Mouse (Mus musculus) CH12.LX (cell line): ENCODE measurements at regions not wholly inside any gene's neighbourhood (a gene's known extent, or its start where the extent isn't known, plus 50 kb on each side); places are given as distances from the start of the nearest gene placed in this dataset.

Experiments used
- DNase-seq: peaks from one replicate; pipeline ENCODE4 v3.0.0-alpha.2; 2013; ENCODE audit errors: extremely low read depth
- H3K27ac ChIP-seq: 2 replicates; pipeline ENCODE4 v1.5.1; 2012; ENCODE audit warnings: low read depth, mild to moderate bottlenecking, control low read depth, moderate library complexity; ENCODE audit not compliant: insufficient read depth
- H3K27me3 ChIP-seq: replicated peaks from 2 replicates; pipeline ENCODE3; 2012; ENCODE audit warnings: inconsistent platforms
- H3K36me3 ChIP-seq, 2 experiments: replicated peaks in 1 of 2; 2 replicates each; pipeline versions ENCODE3 to v1.6.1; 2012; ENCODE audit warnings: inconsistent platforms in 1 of 2, low read length in 1 of 2, mild to moderate bottlenecking in 1 of 2, mixed read lengths in 1 of 2, moderate library complexity in 1 of 2; ENCODE audit not compliant: control insufficient read depth in 1 of 2, insufficient read depth in 1 of 2
- H3K4me1 ChIP-seq, 2 experiments: 2 replicates each; pipeline ENCODE4 v1.6.1; 2012; ENCODE audit warnings: inconsistent platforms in 1 of 2, moderate library complexity in 1 of 2; ENCODE audit not compliant: insufficient read depth in 2 of 2, control insufficient read depth in 1 of 2
- H3K4me2 ChIP-seq: 2 replicates; pipeline ENCODE4 v1.6.1; 2012; ENCODE audit warnings: low read depth, mild to moderate bottlenecking, control low read depth; ENCODE audit not compliant: poor library complexity, insufficient read depth, severe bottlenecking
- H3K4me3 ChIP-seq, 3 experiments: fragments of 150-350 bp in 1 of 3; sonication (generic) in 1 of 3; replicated peaks in 1 of 3; 2 replicates each; pipeline versions ENCODE3 to v1.5.1; 2011 to 2012; ENCODE audit warnings: low read depth in 2 of 3, low read length in 2 of 3, mild to moderate bottlenecking in 2 of 3, moderate library complexity in 2 of 3, control low read depth in 1 of 3, improper control_type of control experiment in 1 of 3, inconsistent platforms in 1 of 3, mixed read lengths in 1 of 3; ENCODE audit not compliant: poor library complexity in 1 of 3
- H3K79me2 ChIP-seq: replicated peaks from 2 replicates; pipeline ENCODE4 v1.6.1; 2012; ENCODE audit warnings: mild to moderate bottlenecking, moderate library complexity; ENCODE audit not compliant: control insufficient read depth, poor library complexity, insufficient read depth, severe bottlenecking; ENCODE audit errors: extremely low read depth
- H3K9ac ChIP-seq: 2 replicates; pipeline ENCODE4 v1.6.1; 2012; ENCODE audit warnings: low read depth, mild to moderate bottlenecking, control low read depth, moderate library complexity; ENCODE audit not compliant: insufficient read depth
- H3K9me3 ChIP-seq: replicated peaks from 2 replicates; pipeline ENCODE3; 2012; ENCODE audit warnings: low read length, inconsistent platforms, mixed read lengths
- BHLHE40 ChIP-seq: IDR thresholded peaks from 2 replicates; pipeline ENCODE4 v1.6.1; 2011; ENCODE audit warnings: mild to moderate bottlenecking, low read depth, low read length, improper control_type of control experiment
- CHD1 ChIP-seq: IDR thresholded peaks from 2 replicates; pipeline ENCODE4 v1.6.1; 2012; ENCODE audit warnings: low read depth, low read length, improper control_type of control experiment, inconsistent platforms
- CHD2 ChIP-seq: IDR thresholded peaks from 2 replicates; pipeline ENCODE4 v1.6.1; 2011; ENCODE audit warnings: low read length, improper control_type of control experiment
- CTCF ChIP-seq, 2 experiments: IDR thresholded peaks in 1 of 2; conservative IDR thresholded peaks in 1 of 2; 2 replicates each; pipeline ENCODE4 v1.5.1; 2011 to 2012; ENCODE audit warnings: low read depth in 2 of 2, low read length in 2 of 2, improper control_type of control experiment in 1 of 2, inconsistent platforms in 1 of 2, mild to moderate bottlenecking in 1 of 2, moderate library complexity in 1 of 2
- E2F4 ChIP-seq: IDR thresholded peaks from 2 replicates; pipeline ENCODE4 v1.6.1; 2011; ENCODE audit warnings: low read depth, low read length, improper control_type of control experiment; ENCODE audit not compliant: insufficient replicate concordance
- ELF1 ChIP-seq: IDR thresholded peaks from 2 replicates; pipeline ENCODE4 v1.6.1; 2014; ENCODE audit warnings: low read depth, mild to moderate bottlenecking, inconsistent platforms, low read length, improper control_type of control experiment
- EP300 ChIP-seq: IDR thresholded peaks from 2 replicates; pipeline ENCODE4 v1.6.1; 2011; ENCODE audit warnings: low read length, improper control_type of control experiment
- ETS1 ChIP-seq: conservative IDR thresholded peaks from 2 replicates; pipeline ENCODE4 v1.6.1; 2012; ENCODE audit warnings: low read depth, mild to moderate bottlenecking, inconsistent platforms, low read length, improper control_type of control experiment, moderate library complexity
- GABPA ChIP-seq: IDR thresholded peaks from 2 replicates; pipeline ENCODE4 v1.6.1; 2012; ENCODE audit warnings: low read depth, low read length, improper control_type of control experiment, inconsistent platforms; ENCODE audit not compliant: insufficient replicate concordance
- HCFC1 ChIP-seq: IDR thresholded peaks from 2 replicates; pipeline ENCODE4 v1.6.1; 2012; ENCODE audit warnings: low read depth, mild to moderate bottlenecking, inconsistent platforms, low read length, improper control_type of control experiment
- IRF4 ChIP-seq: IDR thresholded peaks from 2 replicates; pipeline ENCODE4 v1.6.1; 2014; ENCODE audit warnings: low read depth, mild to moderate bottlenecking, inconsistent platforms, low read length, improper control_type of control experiment
- JUN ChIP-seq: IDR thresholded peaks from 2 replicates; pipeline ENCODE4 v1.6.1; 2011; ENCODE audit warnings: low read depth, mild to moderate bottlenecking, low read length, improper control_type of control experiment, moderate library complexity; ENCODE audit not compliant: insufficient read depth
- JUND ChIP-seq: conservative IDR thresholded peaks from 2 replicates; pipeline ENCODE4 v1.6.1; 2011; ENCODE audit warnings: low read depth, low read length, improper control_type of control experiment
- KAT2A ChIP-seq: IDR thresholded peaks from 2 replicates; pipeline ENCODE4 v1.6.1; 2012; ENCODE audit warnings: low read length, improper control_type of control experiment, inconsistent platforms; ENCODE audit not compliant: insufficient replicate concordance
- MAFK ChIP-seq: IDR thresholded peaks from 2 replicates; pipeline ENCODE4 v1.6.1; 2011; ENCODE audit warnings: low read length, improper control_type of control experiment; ENCODE audit not compliant: insufficient replicate concordance
- MAX ChIP-seq: IDR thresholded peaks from 2 replicates; pipeline ENCODE4 v1.6.1; 2011; ENCODE audit warnings: low read length, improper control_type of control experiment
- MAZ ChIP-seq: IDR thresholded peaks from 2 replicates; pipeline ENCODE4 v1.6.1; 2012; ENCODE audit warnings: low read depth, mild to moderate bottlenecking, inconsistent platforms, low read length, improper control_type of control experiment, moderate library complexity
- MEF2A ChIP-seq: IDR thresholded peaks from 2 replicates; pipeline ENCODE4 v1.6.1; 2014; ENCODE audit warnings: low read depth, mild to moderate bottlenecking, inconsistent platforms, low read length, improper control_type of control experiment, borderline replicate concordance
- MXI1 ChIP-seq: IDR thresholded peaks from 2 replicates; pipeline ENCODE4 v1.6.1; 2011; ENCODE audit warnings: mild to moderate bottlenecking, low read depth, low read length, improper control_type of control experiment
- MYC ChIP-seq: IDR thresholded peaks from 2 replicates; pipeline ENCODE4 v1.6.1; 2011; ENCODE audit warnings: low read depth, mild to moderate bottlenecking, improper control_type of control experiment, low read length
- NELFE ChIP-seq: IDR thresholded peaks from 2 replicates; pipeline ENCODE4 v1.6.1; 2011; ENCODE audit warnings: low read depth, low read length, improper control_type of control experiment
- NRF1 ChIP-seq: IDR thresholded peaks from 2 replicates; pipeline ENCODE4 v1.6.1; 2014; ENCODE audit warnings: low read depth, mild to moderate bottlenecking, inconsistent platforms, low read length, improper control_type of control experiment, moderate library complexity
- PAX5 ChIP-seq: IDR thresholded peaks from 2 replicates; pipeline ENCODE4 v1.6.1; 2012; ENCODE audit warnings: low read length, inconsistent platforms, mixed read lengths
- POLR2A ChIP-seq: IDR thresholded peaks from 2 replicates; pipeline ENCODE4 v1.6.1; 2011; ENCODE audit warnings: low read depth, mild to moderate bottlenecking, improper control_type of control experiment, low read length
- POLR2AphosphoS2 ChIP-seq: IDR thresholded peaks from 2 replicates; pipeline ENCODE4 v1.6.1; 2011; ENCODE audit warnings: low read depth, low read length, improper control_type of control experiment
- RAD21 ChIP-seq: IDR thresholded peaks from 2 replicates; pipeline ENCODE4 v1.6.1; 2011; ENCODE audit warnings: low read depth, mild to moderate bottlenecking, low read length, improper control_type of control experiment, moderate library complexity
- RCOR1 ChIP-seq: conservative IDR thresholded peaks from 2 replicates; pipeline ENCODE4 v1.6.1; 2012; ENCODE audit warnings: low read depth, mild to moderate bottlenecking, inconsistent platforms, low read length, improper control_type of control experiment
- SIN3A ChIP-seq: IDR thresholded peaks from 2 replicates; pipeline ENCODE4 v1.6.1; 2012; ENCODE audit warnings: low read length, improper control_type of control experiment, inconsistent platforms
- SMC3 ChIP-seq: IDR thresholded peaks from 2 replicates; pipeline ENCODE4 v1.6.1; 2011; ENCODE audit warnings: low read depth, low read length, improper control_type of control experiment
- TBP ChIP-seq: conservative IDR thresholded peaks from 2 replicates; pipeline ENCODE4 v1.6.1; 2011; ENCODE audit warnings: low read depth, low read length, improper control_type of control experiment
- TCF12 ChIP-seq: IDR thresholded peaks from 2 replicates; pipeline ENCODE4 v1.6.1; 2014; ENCODE audit warnings: low read depth, mild to moderate bottlenecking, inconsistent platforms, low read length, improper control_type of control experiment
- UBTF ChIP-seq: IDR thresholded peaks from 2 replicates; pipeline ENCODE4 v1.6.1; 2012; ENCODE audit warnings: low read depth, mild to moderate bottlenecking, inconsistent platforms, low read length, improper control_type of control experiment, moderate library complexity
- USF1 ChIP-seq: IDR thresholded peaks from 2 replicates; pipeline ENCODE4 v1.6.1; 2014; ENCODE audit warnings: low read depth, mild to moderate bottlenecking, inconsistent platforms, low read length, improper control_type of control experiment
- USF2 ChIP-seq: conservative IDR thresholded peaks from 2 replicates; pipeline ENCODE4 v1.6.1; 2011; ENCODE audit warnings: low read depth, low read length, improper control_type of control experiment
- ZC3H11A ChIP-seq: IDR thresholded peaks from 2 replicates; pipeline ENCODE4 v1.6.1; 2012; ENCODE audit warnings: low read depth, mild to moderate bottlenecking, inconsistent platforms, low read length, improper control_type of control experiment
- ZKSCAN1 ChIP-seq: IDR thresholded peaks from 2 replicates; pipeline ENCODE4 v1.6.1; 2012; ENCODE audit warnings: low read depth, inconsistent platforms, low read length, improper control_type of control experiment, borderline replicate concordance
- ZMIZ1 ChIP-seq: IDR thresholded peaks from 2 replicates; pipeline ENCODE4 v1.6.1; 2012; ENCODE audit warnings: low read depth, mild to moderate bottlenecking, inconsistent platforms, low read length, improper control_type of control experiment
- ZNF384 ChIP-seq: IDR thresholded peaks from 2 replicates; pipeline ENCODE4 v1.6.1; 2012; ENCODE audit warnings: low read depth, low read length, improper control_type of control experiment, inconsistent platforms
- dilution Hi-C: fragments of 300-500 bp; cut with MboI; formaldehyde crosslinking; loops from 2 replicates; pipeline ENCODE4 v1.14.3; 2020; ENCODE audit warnings: low sequenced_read_pairs; ENCODE audit not compliant: extremely low pct_unique_long_range_greater_than_20kb, extremely low pct_ligation_motif_present
- in situ Hi-C: fragments of 300-500 bp; cut with MboI; formaldehyde crosslinking; loops from 3 replicates; pipeline ENCODE4 v1.14.3; 2019; ENCODE audit warnings: low sequenced_read_pairs, low pct_ligation_motif_present, low pct_unique_long_range_greater_than_20kb, mixed read lengths

GRCm38 (mm10) chr3:133684747-133685146 lies 139.8 kb upstream of the Tet2 start:
- Histone ChIP-seq H3K79me2 (no peaks in the 10 kb centered on the region), H3K36me3 (no peaks in the 10 kb centered on the region)
- in situ Hi-C loops = no loop called here
- dilution Hi-C loops = no loop called here
- TF ChIP-seq SMC3 (peak; percentile 42), TCF12 (peak; percentile 98), TBP (0 out of 2 replicates have a peak, but pooled peaks have one; percentile 32), MEF2A (peak; percentile 94), GABPA (no peak), CHD1 (no peak; the same call in 1 of the 2 replicates), IRF4 (peak; percentile 96), E2F4 (peak; percentile 14; the same call in 1 of the 2 replicates), CTCF (conservative IDR thresholded peaks at IDR 0.05 in 1 of 2, IDR thresholded peaks at IDR 0.05 in 1 of 2; ENCODE audit: low read depth in 2 of 2, low read length in 2 of 2) (peak in 1 of 2 experiments; percentile 30; a peak in 1 of 4 replicates), PAX5 (no peak), KAT2A (0 out of 2 replicates have a peak, but pooled peaks have one; percentile 44), RCOR1 (peak; percentile 98; the same call in 1 of the 2 replicates), NRF1 (no peak), MXI1 (no peak; the same call in 1 of the 2 replicates), MAFK (peak; percentile 90), UBTF (no peak), USF2 (no peak), MAX (0 out of 2 replicates have a peak, but pooled peaks have one; percentile 6), POLR2A (peak; percentile 50; the same call in 1 of the 2 replicates), POLR2AphosphoS2 (no peak), ZMIZ1 (no peak), HCFC1 (no peak; the same call in 1 of the 2 replicates), MYC (peak; percentile 75), JUND (peak; percentile 95), ZKSCAN1 (no peak), JUN (peak; percentile 95), EP300 (peak; percentile 99), SIN3A (peak; percentile 32; the same call in 1 of the 2 replicates), CHD2 (peak; percentile 89), ZC3H11A (no peak), BHLHE40 (peak; percentile 87), ELF1 (no peak), MAZ (no peak), USF1 (no peak), NELFE (0 out of 2 replicates have a peak, but pooled peaks have one; percentile 14), RAD21 (peak; percentile 42), ZNF384 (peak; percentile 85), ETS1 (peak; percentile 94)
- TF ChIP-seq, all 38 proteins: peak for 23
- no peak overlapping the region for H3K4me3 ChIP-seq
- H3K27ac ChIP-seq = peak overlapping the region; percentile 92
- H3K27me3 ChIP-seq = no peaks in the 10 kb centered on the region
- peaks cover 45 to 61% of the 10 kb centered on the region in 2 experiments for H3K4me1 ChIP-seq
- peak overlapping the region; percentile 60 for H3K9ac ChIP-seq
- H3K4me2 ChIP-seq = peak overlapping the region; percentile 52
- peak; percentile 86 for DNase-seq
- no peaks in the 10 kb centered on the region for H3K9me3 ChIP-seq
